Mouse (Mus musculus): ENCODE results near the gene Sapcd1. TPM values are rescaled to one million over a fixed set of nuclear protein-coding genes. Genes with fewer than 3 reads are reported as not detected.

Gene Sapcd1
- polyA plus RNA-seq (2016; fragmentation: Nextera tagmentation; extraction: Ambion mirVana): 5.2 and 6.8 TPM in 2 replicates

DNA sequence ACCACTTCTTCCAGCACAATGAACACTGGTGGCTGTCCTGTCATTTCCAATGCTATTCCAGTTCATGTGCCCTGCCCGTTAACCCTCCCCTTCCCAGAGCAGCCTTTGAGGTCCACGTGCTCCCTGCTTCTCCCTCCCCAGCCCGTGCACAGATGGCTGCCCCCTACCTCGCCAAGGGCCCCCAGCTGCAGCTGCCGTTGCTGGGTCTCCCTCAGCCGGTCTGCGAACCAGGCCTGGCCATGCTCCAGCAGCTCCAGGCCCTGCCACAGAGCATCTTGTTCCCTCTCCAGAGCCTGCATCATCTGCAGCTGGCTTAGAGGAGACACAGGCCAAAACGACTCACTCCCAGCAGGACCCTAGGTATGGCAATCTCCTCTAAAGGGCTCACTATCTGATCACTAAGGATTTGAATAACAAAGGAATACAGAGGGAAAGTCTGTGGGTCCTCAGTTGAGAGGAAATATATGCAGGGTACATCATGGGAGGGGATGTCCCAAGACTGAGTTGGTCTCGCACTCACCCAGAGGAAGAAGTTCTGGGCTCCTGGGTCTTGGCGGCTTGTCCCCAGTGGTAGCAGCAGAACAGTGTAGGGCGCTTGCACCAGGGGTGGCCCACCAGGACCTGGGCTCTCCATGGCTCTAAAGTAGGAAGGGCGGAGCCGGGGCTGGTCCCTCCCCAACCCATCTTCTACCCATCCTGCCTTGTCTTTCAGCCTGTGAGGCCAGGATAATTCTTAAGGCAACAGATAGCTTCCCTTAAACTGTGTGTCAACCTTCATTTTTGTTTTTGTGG, at the start of gene Sapcd1:
Gene Sapcd1, minus strand, starts transcription at position 740 of the 792 bp plus-strand sequence.
- 0 out of 2 replicates have a peak within 1 kb of the TSS, but pooled peaks have one; percentile 0 for H3K4me3 ChIP-seq
- no peaks in the 10 kb centered on the region for H3K36me3 ChIP-seq
- H3K4me2 ChIP-seq (replicated peaks): peak within 1 kb of the TSS; percentile 30
- ATAC-seq (ENCODE audit: low FRiP score, low read depth): peak; percentile 76
- peak within 1 kb of the TSS; percentile 58 for H3K27ac ChIP-seq (replicated peaks)
- WGBS: 29% methylated on average over 13 of the region's 13 CpGs
- H3K9ac ChIP-seq (replicated peaks): no peak within 1 kb of the TSS
- H3K27me3 ChIP-seq: no peaks in the 10 kb centered on the region; the same call in 1 of the 2 replicates
- no peaks in the 10 kb centered on the region for H3K9me3 ChIP-seq
- H3K4me1 ChIP-seq: peaks cover 30% of the 10 kb centered on the region

GRCm38 (mm10) chr17:35077285-35077684, 49.5 kb upstream of the Sapcd1 start:
- H3K9me3 ChIP-seq: no peaks in the 10 kb centered on the region
- no peak overlapping the region for H3K27ac ChIP-seq (replicated peaks)
- no peaks in the 10 kb centered on the region for H3K36me3 ChIP-seq
- peaks cover 11% of the 10 kb centered on the region for H3K27me3 ChIP-seq
- 49% methylated on average over 2 of the region's 2 CpGs for WGBS
- peaks cover 18% of the 10 kb centered on the region for H3K4me1 ChIP-seq
- peak overlapping the region; percentile 42 for H3K4me2 ChIP-seq (replicated peaks)
- H3K4me3 ChIP-seq: 0 out of 2 replicates have a peak overlapping the region, but pooled peaks have one; percentile 17
- H3K9ac ChIP-seq (replicated peaks): 0 out of 2 replicates have a peak overlapping the region, but pooled peaks have one; percentile 25
- no peak for ATAC-seq (ENCODE audit: low FRiP score, low read depth)

GRCm38 (mm10) chr17:35076507-35077176, 48.8 kb upstream of the Sapcd1 start, which contains the start of gene Ly6g6e:
TSS of gene Ly6g6e (plus strand) at chr17:35076902.
- Histone ChIP-seq H3K9ac (replicated peaks) (0 out of 2 replicates have a peak within 1 kb of the TSS, but pooled peaks have one; percentile 25), H3K36me3 (no peaks in the 10 kb centered on the region), H3K27ac (replicated peaks) (no peak within 1 kb of the TSS; the same call in 1 of the 2 replicates), H3K27me3 (peaks cover 11% of the 10 kb centered on the region), H3K4me3 (peak within 1 kb of the TSS; percentile 17), H3K4me2 (replicated peaks) (peak within 1 kb of the TSS; percentile 42), H3K4me1 (peaks cover 18% of the 10 kb centered on the region), H3K9me3 (no peaks in the 10 kb centered on the region)
- WGBS: 26% methylated on average over 10 of the region's 10 CpGs
- no peak for ATAC-seq (ENCODE audit: low FRiP score, low read depth)

DNA sequence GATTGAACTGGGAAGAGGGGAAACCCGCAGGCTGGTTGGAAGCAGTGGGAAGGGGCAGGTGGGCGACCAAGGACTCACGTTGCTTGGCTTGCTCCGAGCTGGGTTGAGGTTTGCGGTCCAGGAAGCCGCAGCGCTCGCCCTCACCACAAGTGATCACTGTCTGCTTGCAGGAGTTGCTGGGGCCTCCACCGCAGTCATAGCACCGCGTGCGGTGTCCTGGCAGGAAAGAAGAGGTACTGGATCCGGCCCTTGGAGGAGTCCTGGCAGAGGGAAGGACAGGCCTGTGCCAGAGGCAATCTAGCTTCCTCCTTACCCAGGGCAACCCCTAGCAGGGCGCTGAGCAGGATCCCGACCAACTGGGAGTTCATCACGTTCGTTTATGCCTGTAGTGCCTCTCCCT, 46.3 kb upstream of the Sapcd1 start:
- peaks cover 7% of the 10 kb centered on the region; the same call in 1 of the 2 replicates for H3K27me3 ChIP-seq
- no peak overlapping the region for H3K27ac ChIP-seq (replicated peaks)
- WGBS: 55% methylated on average over 17 of the region's 17 CpGs
- ATAC-seq (ENCODE audit: low FRiP score, low read depth): no peak
- no peak overlapping the region for H3K4me2 ChIP-seq (replicated peaks)
- peaks cover 18% of the 10 kb centered on the region for H3K4me1 ChIP-seq
- H3K36me3 ChIP-seq: no peaks in the 10 kb centered on the region
- no peaks in the 10 kb centered on the region for H3K9me3 ChIP-seq
- no peak overlapping the region for H3K9ac ChIP-seq (replicated peaks)
- H3K4me3 ChIP-seq: no peak overlapping the region

- H3K27ac ChIP-seq (replicated peaks): no peak overlapping the region
- 84% methylated on average over 9 of the region's 9 CpGs for WGBS
Measured at GRCm38 (mm10) chr17:35071454-35071853, 43.6 kb upstream of the Sapcd1 start.

GRCm38 (mm10) chr17:35070556-35071229, 42.9 kb upstream of the Sapcd1 start:
- H3K27ac ChIP-seq (replicated peaks): no peak overlapping the region
- ATAC-seq (ENCODE audit: low FRiP score, low read depth): no peak
- H3K4me2 ChIP-seq (replicated peaks): no peak overlapping the region
- no peaks in the 10 kb centered on the region for H3K36me3 ChIP-seq
- no peak overlapping the region for H3K9ac ChIP-seq (replicated peaks)
- no peak overlapping the region for H3K4me3 ChIP-seq
- no peaks in the 10 kb centered on the region for H3K9me3 ChIP-seq
- WGBS: 67% methylated on average over 6 of the region's 6 CpGs
- H3K4me1 ChIP-seq: peaks cover 4% of the 10 kb centered on the region
- H3K27me3 ChIP-seq: peaks cover 19% of the 10 kb centered on the region

More at GRCm38 (mm10) chr17:35071454-35071853, 43.6 kb upstream of the Sapcd1 start:
- ATAC-seq (ENCODE audit: low FRiP score, low read depth): no peak
- no peaks in the 10 kb centered on the region for H3K9me3 ChIP-seq
- no peak overlapping the region for H3K4me2 ChIP-seq (replicated peaks)
- no peak overlapping the region for H3K9ac ChIP-seq (replicated peaks)
- peaks cover 12% of the 10 kb centered on the region for H3K27me3 ChIP-seq
- peaks cover 2% of the 10 kb centered on the region for H3K4me1 ChIP-seq
- no peaks in the 10 kb centered on the region for H3K36me3 ChIP-seq
- H3K4me3 ChIP-seq: no peak overlapping the region

DNA sequence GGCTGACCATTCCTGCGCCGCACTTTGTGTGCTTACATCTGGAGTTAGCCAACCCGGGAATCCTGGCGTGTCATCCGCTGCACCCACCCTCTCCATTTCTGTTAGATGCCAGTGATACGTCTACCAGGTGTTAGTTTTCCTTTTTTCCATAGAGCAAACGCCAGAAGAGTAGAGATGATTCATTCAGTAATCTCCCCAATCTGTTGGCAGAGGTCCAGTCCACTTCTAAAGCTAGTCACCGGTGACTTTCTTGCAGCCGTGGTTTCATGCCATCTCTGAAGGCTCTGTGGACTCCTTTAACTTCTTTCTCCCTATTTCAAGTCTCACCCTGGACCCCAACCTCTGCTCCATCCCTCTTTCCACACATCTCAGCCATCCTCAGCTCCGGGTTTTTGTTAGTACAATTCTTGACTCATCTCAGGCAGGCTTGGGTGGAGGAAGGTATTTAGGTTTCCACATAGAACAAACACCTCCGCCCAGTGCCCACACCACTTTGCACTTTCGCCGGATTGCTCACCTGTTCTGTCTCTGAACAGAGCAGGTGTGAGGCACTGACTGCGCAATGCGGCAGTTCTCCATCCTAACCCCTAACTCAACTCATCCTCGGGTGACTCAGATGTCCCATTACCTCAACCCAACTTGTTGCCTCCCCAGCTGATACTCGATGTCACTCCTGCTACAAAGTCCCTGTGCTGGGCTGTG, 40.5 kb upstream of the Sapcd1 start:
- Histone ChIP-seq H3K27me3 (peaks cover 43% of the 10 kb centered on the region), H3K9ac (replicated peaks) (no peak overlapping the region), H3K9me3 (no peaks in the 10 kb centered on the region), H3K27ac (replicated peaks) (no peak overlapping the region), H3K4me2 (replicated peaks) (no peak overlapping the region), H3K4me3 (no peak overlapping the region), H3K4me1 (peaks cover 21% of the 10 kb centered on the region), H3K36me3 (0 out of 2 replicates have a peak, but pooled peaks cover 2% of the 10 kb centered on the region)
- WGBS: 85% methylated on average over 17 of the region's 17 CpGs
- no peak for ATAC-seq (ENCODE audit: low FRiP score, low read depth)

- peaks cover 48% of the 10 kb centered on the region for H3K27me3 ChIP-seq
- 45% methylated on average over 10 of the region's 10 CpGs for WGBS
- H3K9ac ChIP-seq (replicated peaks): peak within 1 kb of the TSS; percentile 44; the same call in 1 of the 2 replicates
- peaks cover 22% of the 10 kb centered on the region for H3K36me3 ChIP-seq
- H3K4me2 ChIP-seq (replicated peaks): peak within 1 kb of the TSS; percentile 55
- ATAC-seq (ENCODE audit: low FRiP score, low read depth): no peak
- peak within 1 kb of the TSS; percentile 31 for H3K4me3 ChIP-seq
- H3K9me3 ChIP-seq: no peaks in the 10 kb centered on the region
- H3K4me1 ChIP-seq: peaks cover 27% of the 10 kb centered on the region
- no peak within 1 kb of the TSS for H3K27ac ChIP-seq (replicated peaks)
Measured at GRCm38 (mm10) chr17:35066084-35066483, 38.3 kb upstream of the Sapcd1 start, which contains the start of gene Mpig6b. TSS of gene Mpig6b (minus strand) at chr17:35066184.

DNA sequence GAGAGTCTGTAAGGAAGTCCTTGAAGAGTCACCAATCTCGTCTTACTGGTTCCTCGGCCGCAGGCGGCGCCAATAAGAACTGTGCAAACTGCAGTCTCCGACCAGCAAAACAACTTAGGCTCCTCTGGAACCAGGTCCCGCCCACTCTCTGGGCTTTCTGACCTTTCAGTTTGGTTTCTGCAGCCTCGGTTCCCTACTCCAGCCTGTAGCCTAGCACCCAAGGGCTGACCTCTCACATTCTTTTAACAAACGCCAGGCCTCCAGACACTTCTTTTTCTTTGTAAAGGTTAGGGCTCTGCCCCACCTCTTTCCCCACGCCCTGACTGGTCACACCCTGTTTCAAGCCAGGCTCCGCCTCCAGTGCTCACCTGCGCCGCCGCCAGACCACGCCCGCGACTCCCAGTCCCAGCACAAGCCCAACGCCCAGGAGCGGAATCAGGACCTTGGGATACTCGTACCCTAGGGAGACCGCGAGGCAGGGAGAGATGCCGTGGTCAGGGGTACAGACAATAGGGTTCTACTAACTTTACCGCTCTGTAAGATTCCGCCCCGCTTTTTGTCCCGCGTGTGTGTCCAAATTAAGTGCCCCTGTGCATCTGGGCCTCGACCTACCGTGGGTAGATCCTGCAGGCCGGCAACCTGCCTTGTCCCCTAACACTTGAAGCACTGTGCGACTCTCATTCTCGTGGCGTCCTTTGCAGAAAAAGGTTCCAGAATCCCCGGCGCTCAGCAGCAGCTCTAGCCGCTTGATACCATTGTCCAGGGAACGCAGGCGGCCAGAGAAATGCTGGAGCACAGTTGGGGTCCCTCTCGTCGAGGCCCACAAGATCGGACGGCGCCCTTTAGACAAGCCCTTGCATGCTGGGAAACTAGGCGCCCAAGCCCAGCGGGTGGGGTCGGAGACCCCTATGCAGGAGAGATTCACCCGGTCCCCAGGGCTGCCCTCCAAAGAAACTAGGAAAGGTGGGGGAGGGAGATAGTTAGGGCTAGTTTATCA, 37.4 kb upstream of the Sapcd1 start, which contains the start of gene Ly6g6c:
Gene Ly6g6c, plus strand, starts transcription at position 438 of the 997 bp plus-strand sequence.
- H3K4me3 ChIP-seq: peak within 1 kb of the TSS; percentile 31
- H3K36me3 ChIP-seq: peaks cover 30% of the 10 kb centered on the region
- H3K4me2 ChIP-seq (replicated peaks): peak within 1 kb of the TSS; percentile 55
- no peaks in the 10 kb centered on the region for H3K9me3 ChIP-seq
- ATAC-seq (ENCODE audit: low FRiP score, low read depth): no peak
- H3K27me3 ChIP-seq: peaks cover 48% of the 10 kb centered on the region
- H3K9ac ChIP-seq (replicated peaks): peak within 1 kb of the TSS; percentile 47
- H3K4me1 ChIP-seq: peaks cover 36% of the 10 kb centered on the region
- WGBS: under 1% methylated on average over 48 of the region's 48 CpGs
- H3K27ac ChIP-seq (replicated peaks): peak within 1 kb of the TSS; percentile 22; the same call in 1 of the 2 replicates

DNA sequence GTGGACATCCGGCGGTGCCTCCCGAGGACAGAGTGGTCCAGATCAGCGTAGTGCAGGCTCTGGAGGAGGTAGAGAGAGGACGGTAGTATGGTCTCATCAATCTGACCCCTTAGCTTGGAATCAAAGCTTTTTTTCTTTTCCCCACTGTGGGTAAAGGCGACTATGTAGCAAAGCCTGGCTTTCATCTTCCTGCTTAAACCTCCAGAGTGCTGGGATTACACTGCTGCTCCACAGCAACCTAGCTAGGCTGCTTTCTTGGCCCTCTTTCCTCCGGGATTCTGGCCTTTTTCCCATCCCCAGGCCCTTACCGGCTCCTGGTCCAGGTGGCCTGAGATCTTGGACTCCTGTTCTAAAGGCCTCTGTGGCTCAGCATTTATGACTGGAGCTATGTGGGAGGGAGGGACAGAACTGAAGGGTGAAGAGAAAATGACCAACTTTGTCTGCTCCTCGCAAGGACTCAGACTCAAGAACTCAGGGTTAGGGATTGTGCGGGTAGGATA, 36.6 kb upstream of the Sapcd1 start:
- Histone ChIP-seq H3K36me3 (peaks cover 32% of the 10 kb centered on the region), H3K4me1 (peaks cover 41% of the 10 kb centered on the region), H3K4me2 (replicated peaks) (peak overlapping the region; percentile 55), H3K4me3 (no peak overlapping the region), H3K27ac (replicated peaks) (peak overlapping the region; percentile 22; the same call in 1 of the 2 replicates), H3K9ac (replicated peaks) (peak overlapping the region; percentile 47), H3K9me3 (no peaks in the 10 kb centered on the region), H3K27me3 (peaks cover 48% of the 10 kb centered on the region)
- ATAC-seq (ENCODE audit: low FRiP score, low read depth): no peak
- WGBS: 38% methylated on average over 10 of the region's 10 CpGs
